Mouse (Mus musculus): ENCODE data around the gene Itgb1bp1. TPM values are rescaled to one million over a fixed set of nuclear protein-coding genes. Genes with fewer than 3 reads are reported as not detected.

The Itgb1bp1 gene
- polyA plus RNA-seq, 1 experiment from 2014 or later: 38.7 TPM

GRCm38 (mm10) chr12:21306721-21307120 lies 20.6 kb upstream of the Itgb1bp1 start:
- no peak overlapping the region for H3K4me2 ChIP-seq (ENCODE audit: low read depth, low read length)
- 88% methylated on average over 4 of the region's 4 CpGs for WGBS

GRCm38 (mm10) chr12:21305741-21306140 lies 19.7 kb upstream of the Itgb1bp1 start:
- Histone ChIP-seq H3K36me3 (ENCODE audit: control insufficient read depth, insufficient read depth) (peaks cover 62% of the 10 kb centered on the region), H3K4me2 (ENCODE audit: low read depth, low read length) (no peak overlapping the region), H3K9ac (ENCODE audit: low read length) (no peak overlapping the region), H3K4me1 (ENCODE audit: control insufficient read depth, insufficient read depth, low read length) (no peaks in the 10 kb centered on the region; the same call in 1 of the 2 replicates), H3K4me3 (ENCODE audit: low read length) (no peak overlapping the region), H3K27me3 (ENCODE audit: control insufficient read depth, insufficient read depth, low read length) (no peaks in the 10 kb centered on the region), H3K27ac (ENCODE audit: low read length) (no peak overlapping the region), H3K9me3 (replicated peaks; ENCODE audit: control insufficient read depth, low read length) (no peaks in the 10 kb centered on the region)
- 94% methylated on average over 4 of the region's 4 CpGs for WGBS
- no peak for ATAC-seq (replicated peaks; ENCODE audit: extremely low read depth, insufficient read depth, low FRiP score)

More at GRCm38 (mm10) chr12:21306721-21307120, 20.6 kb upstream of the Itgb1bp1 start:
- Histone ChIP-seq H3K9me3 (replicated peaks; ENCODE audit: control insufficient read depth, low read length) (no peaks in the 10 kb centered on the region), H3K4me1 (ENCODE audit: control insufficient read depth, insufficient read depth, low read length) (no peaks in the 10 kb centered on the region; the same call in 1 of the 2 replicates), H3K27ac (ENCODE audit: low read length) (no peak overlapping the region), H3K9ac (ENCODE audit: low read length) (no peak overlapping the region), H3K4me3 (ENCODE audit: low read length) (no peak overlapping the region), H3K36me3 (ENCODE audit: control insufficient read depth, insufficient read depth) (peaks cover 61% of the 10 kb centered on the region), H3K27me3 (ENCODE audit: control insufficient read depth, insufficient read depth, low read length) (no peaks in the 10 kb centered on the region)
- no peak for ATAC-seq (replicated peaks; ENCODE audit: extremely low read depth, insufficient read depth, low FRiP score)

GRCm38 (mm10) chr12:21302361-21302783 lies 16.3 kb upstream of the Itgb1bp1 start:
- Histone ChIP-seq H3K9me3 (replicated peaks; ENCODE audit: control insufficient read depth, low read length) (no peaks in the 10 kb centered on the region), H3K36me3 (ENCODE audit: control insufficient read depth, insufficient read depth) (peaks cover 56% of the 10 kb centered on the region), H3K4me3 (ENCODE audit: low read length) (no peak overlapping the region), H3K4me1 (ENCODE audit: control insufficient read depth, insufficient read depth, low read length) (no peaks in the 10 kb centered on the region; the same call in 1 of the 2 replicates), H3K4me2 (ENCODE audit: low read depth, low read length) (no peak overlapping the region), H3K27ac (ENCODE audit: low read length) (0 out of 2 replicates have a peak overlapping the region, but pooled peaks have one; percentile 10), H3K9ac (ENCODE audit: low read length) (no peak overlapping the region), H3K27me3 (ENCODE audit: control insufficient read depth, insufficient read depth, low read length) (no peaks in the 10 kb centered on the region)
- no peak for ATAC-seq (replicated peaks; ENCODE audit: extremely low read depth, insufficient read depth, low FRiP score)
- WGBS: 72% methylated on average over 5 of the region's 5 CpGs

- no peak overlapping the region for H3K27ac ChIP-seq (ENCODE audit: low read length)
- no peaks in the 10 kb centered on the region for H3K9me3 ChIP-seq (replicated peaks; ENCODE audit: control insufficient read depth, low read length)
- 85% methylated on average over 8 of the region's 8 CpGs for WGBS
- peaks cover 54% of the 10 kb centered on the region for H3K36me3 ChIP-seq (ENCODE audit: control insufficient read depth, insufficient read depth)
- no peak for ATAC-seq (replicated peaks; ENCODE audit: extremely low read depth, insufficient read depth, low FRiP score)
- no peaks in the 10 kb centered on the region for H3K27me3 ChIP-seq (ENCODE audit: control insufficient read depth, insufficient read depth, low read length)
- no peak overlapping the region for H3K9ac ChIP-seq (ENCODE audit: low read length)
- H3K4me1 ChIP-seq (ENCODE audit: control insufficient read depth, insufficient read depth, low read length): no peaks in the 10 kb centered on the region; the same call in 1 of the 2 replicates
- no peak overlapping the region for H3K4me2 ChIP-seq (ENCODE audit: low read depth, low read length)
- H3K4me3 ChIP-seq (ENCODE audit: low read length): no peak overlapping the region
Observed at GRCm38 (mm10) chr12:21301932-21302331, 15.8 kb upstream of the Itgb1bp1 start.

GRCm38 (mm10) chr12:21301324-21301723 lies 15.2 kb upstream of the Itgb1bp1 start:
- no peak overlapping the region for H3K9ac ChIP-seq (ENCODE audit: low read length)
- ATAC-seq (replicated peaks; ENCODE audit: extremely low read depth, insufficient read depth, low FRiP score): no peak
- H3K36me3 ChIP-seq (ENCODE audit: control insufficient read depth, insufficient read depth): peaks cover 55% of the 10 kb centered on the region
- H3K9me3 ChIP-seq (replicated peaks; ENCODE audit: control insufficient read depth, low read length): no peaks in the 10 kb centered on the region
- WGBS: 65% methylated on average over 7 of the region's 7 CpGs
- H3K4me1 ChIP-seq (ENCODE audit: control insufficient read depth, insufficient read depth, low read length): no peaks in the 10 kb centered on the region; the same call in 1 of the 2 replicates
- no peaks in the 10 kb centered on the region for H3K27me3 ChIP-seq (ENCODE audit: control insufficient read depth, insufficient read depth, low read length)
- H3K4me3 ChIP-seq (ENCODE audit: low read length): no peak overlapping the region
- no peak overlapping the region for H3K4me2 ChIP-seq (ENCODE audit: low read depth, low read length)
- H3K27ac ChIP-seq (ENCODE audit: low read length): no peak overlapping the region

GRCm38 (mm10) chr12:21298856-21299255 lies 12.8 kb upstream of the Itgb1bp1 start:
- WGBS: 89% methylated on average over 11 of the region's 11 CpGs
- Histone ChIP-seq H3K4me2 (ENCODE audit: low read depth, low read length) (no peak overlapping the region), H3K9me3 (replicated peaks; ENCODE audit: control insufficient read depth, low read length) (no peaks in the 10 kb centered on the region), H3K27me3 (ENCODE audit: control insufficient read depth, insufficient read depth, low read length) (no peaks in the 10 kb centered on the region), H3K4me1 (ENCODE audit: control insufficient read depth, insufficient read depth, low read length) (no peaks in the 10 kb centered on the region; the same call in 1 of the 2 replicates), H3K27ac (ENCODE audit: low read length) (no peak overlapping the region), H3K9ac (ENCODE audit: low read length) (no peak overlapping the region), H3K36me3 (ENCODE audit: control insufficient read depth, insufficient read depth) (peaks cover 63% of the 10 kb centered on the region), H3K4me3 (ENCODE audit: low read length) (no peak overlapping the region)
- no peak for ATAC-seq (replicated peaks; ENCODE audit: extremely low read depth, insufficient read depth, low FRiP score)

GRCm38 (mm10) chr12:21289651-21290050 lies 3.6 kb upstream of the Itgb1bp1 start:
- Histone ChIP-seq H3K9me3 (replicated peaks; ENCODE audit: control insufficient read depth, low read length) (no peaks in the 10 kb centered on the region), H3K4me3 (ENCODE audit: low read length) (no peak overlapping the region), H3K27me3 (ENCODE audit: control insufficient read depth, insufficient read depth, low read length) (no peaks in the 10 kb centered on the region), H3K4me2 (ENCODE audit: low read depth, low read length) (no peak overlapping the region), H3K27ac (ENCODE audit: low read length) (no peak overlapping the region; the same call in 1 of the 2 replicates), H3K36me3 (ENCODE audit: control insufficient read depth, insufficient read depth) (peaks cover 29% of the 10 kb centered on the region), H3K9ac (ENCODE audit: low read length) (no peak overlapping the region), H3K4me1 (ENCODE audit: control insufficient read depth, insufficient read depth, low read length) (peaks cover 20% of the 10 kb centered on the region)
- no peak for ATAC-seq (replicated peaks; ENCODE audit: extremely low read depth, insufficient read depth, low FRiP score)
- 79% methylated on average over 6 of the region's 6 CpGs for WGBS

- H3K4me3 ChIP-seq (ENCODE audit: low read length): no peak overlapping the region
- H3K9me3 ChIP-seq (replicated peaks; ENCODE audit: control insufficient read depth, low read length): no peaks in the 10 kb centered on the region
- no peak overlapping the region for H3K9ac ChIP-seq (ENCODE audit: low read length)
- no peak overlapping the region for H3K4me2 ChIP-seq (ENCODE audit: low read depth, low read length)
- H3K4me1 ChIP-seq (ENCODE audit: control insufficient read depth, insufficient read depth, low read length): peaks cover 20% of the 10 kb centered on the region
- no peak for ATAC-seq (replicated peaks; ENCODE audit: extremely low read depth, insufficient read depth, low FRiP score)
- H3K36me3 ChIP-seq (ENCODE audit: control insufficient read depth, insufficient read depth): peaks cover 21% of the 10 kb centered on the region
- H3K27ac ChIP-seq (ENCODE audit: low read length): peak overlapping the region; percentile 14; the same call in 1 of the 2 replicates
- 64% methylated on average over 3 of the region's 3 CpGs for WGBS
- no peaks in the 10 kb centered on the region for H3K27me3 ChIP-seq (ENCODE audit: control insufficient read depth, insufficient read depth, low read length)
Observed at GRCm38 (mm10) chr12:21288716-21289395, 2.8 kb upstream of the Itgb1bp1 start.
